Mouse (Mus musculus) liver, adult 2 months (tissue): ENCODE measurements around the gene Arhgap22.

Source experiments
- CTCF ChIP-seq: fragments of 200-500 bp; IDR thresholded peaks from 2 replicates; pipeline ENCODE4 v1.5.1; 2011; ENCODE audit warnings: low read depth, low read length, control low read depth
- POLR2A ChIP-seq: fragments of 200-500 bp; IDR thresholded peaks from 2 replicates; pipeline ENCODE4 v1.6.1; 2011; ENCODE audit warnings: low read length, control low read depth; ENCODE audit not compliant: insufficient read depth; ENCODE audit errors: extremely low read depth

DNA sequence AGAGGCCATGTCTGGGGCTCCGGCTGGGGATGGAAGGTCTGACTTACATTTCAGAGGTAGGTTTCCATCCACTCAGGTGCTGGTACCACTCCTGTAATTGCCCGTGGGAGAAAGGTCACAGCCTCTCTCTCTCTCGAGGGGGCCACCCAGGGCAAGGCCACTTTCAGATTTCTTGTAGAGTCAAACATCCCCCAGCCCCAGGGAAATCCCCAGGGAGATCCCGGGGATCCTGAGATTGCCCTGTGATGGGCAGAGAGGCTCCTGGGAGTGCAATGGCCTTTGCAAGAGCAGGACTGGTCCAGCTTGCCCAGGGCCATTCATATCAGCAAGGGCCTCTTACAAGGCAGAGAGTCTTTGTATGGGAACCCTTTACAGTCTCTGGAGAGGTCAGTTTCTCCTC lies 120.6 kb downstream of the Arhgap22 start:
- TF ChIP-seq CTCF (no peak), POLR2A (no peak)
